Mouse (Mus musculus): Measurements from ENCODE around the gene Ube2q1. TPM values are rescaled to one million over a fixed set of nuclear protein-coding genes. Genes with fewer than 3 reads are reported as not detected.

Gene Ube2q1
- polyA plus RNA-seq, 1 experiment from 2014 or later = 14.4 TPM

- no peak overlapping the region for H3K4me2 ChIP-seq
- H3K27me3 ChIP-seq (ENCODE audit: control insufficient read depth, insufficient read depth, low read length) = no peaks in the 10 kb centered on the region
- 91% methylated on average over 3 of the region's 3 CpGs for WGBS (ENCODE audit: insufficient replicate concordance)
- no peak overlapping the region for H3K9ac ChIP-seq (ENCODE audit: low read depth, low read length)
- H3K27ac ChIP-seq (ENCODE audit: low read depth, low read length) = no peak overlapping the region
- H3K36me3 ChIP-seq (ENCODE audit: control insufficient read depth, insufficient read depth, low read length) = no peaks in the 10 kb centered on the region
- H3K4me1 ChIP-seq (ENCODE audit: control insufficient read depth, insufficient read depth, low read length) = peaks cover 5% of the 10 kb centered on the region; the same call in 1 of the 2 replicates
- H3K4me3 ChIP-seq (ENCODE audit: low read depth, low read length) = no peak overlapping the region
- no peaks in the 10 kb centered on the region for H3K9me3 ChIP-seq (replicated peaks; ENCODE audit: control insufficient read depth, low read length)
- no peak for ATAC-seq (replicated peaks; ENCODE audit: insufficient number of reproducible peaks, low FRiP score, low TSS enrichment)
Measured at GRCm38 (mm10) chr3:89807171-89807570, 33.8 kb downstream of the Ube2q1 start.

- 53% methylated on average over 5 of the region's 5 CpGs for WGBS (ENCODE audit: insufficient replicate concordance)
- no peak overlapping the region for H3K4me3 ChIP-seq (ENCODE audit: low read depth, low read length)
Measured at GRCm38 (mm10) chr3:89807881-89808280, 34.5 kb downstream of the Ube2q1 start.

GRCm38 (mm10) chr3:89808638-89809037, 35.2 kb downstream of the Ube2q1 start:
- ATAC-seq (replicated peaks; ENCODE audit: insufficient number of reproducible peaks, low FRiP score, low TSS enrichment) = peak; percentile 67; the same call in 1 of the 2 replicates

More at GRCm38 (mm10) chr3:89807881-89808280, 34.5 kb downstream of the Ube2q1 start:
- peak; percentile 69 for ATAC-seq (replicated peaks; ENCODE audit: insufficient number of reproducible peaks, low FRiP score, low TSS enrichment)
- peak overlapping the region; percentile 32; the same call in 1 of the 2 replicates for H3K27ac ChIP-seq (ENCODE audit: low read depth, low read length)
- no peaks in the 10 kb centered on the region for H3K36me3 ChIP-seq (ENCODE audit: control insufficient read depth, insufficient read depth, low read length)
- peaks cover 5% of the 10 kb centered on the region; the same call in 1 of the 2 replicates for H3K4me1 ChIP-seq (ENCODE audit: control insufficient read depth, insufficient read depth, low read length)
- no peaks in the 10 kb centered on the region for H3K9me3 ChIP-seq (replicated peaks; ENCODE audit: control insufficient read depth, low read length)
- no peaks in the 10 kb centered on the region for H3K27me3 ChIP-seq (ENCODE audit: control insufficient read depth, insufficient read depth, low read length)
- no peak overlapping the region for H3K9ac ChIP-seq (ENCODE audit: low read depth, low read length)
- H3K4me2 ChIP-seq = no peak overlapping the region; the same call in 1 of the 2 replicates

GRCm38 (mm10) chr3:89810841-89811240, 37.4 kb downstream of the Ube2q1 start:
- Histone ChIP-seq H3K4me1 (ENCODE audit: control insufficient read depth, insufficient read depth, low read length) (peaks cover 5% of the 10 kb centered on the region; the same call in 1 of the 2 replicates), H3K27me3 (ENCODE audit: control insufficient read depth, insufficient read depth, low read length) (no peaks in the 10 kb centered on the region), H3K9ac (ENCODE audit: low read depth, low read length) (no peak overlapping the region), H3K4me3 (ENCODE audit: low read depth, low read length) (no peak overlapping the region), H3K27ac (ENCODE audit: low read depth, low read length) (no peak overlapping the region), H3K9me3 (replicated peaks; ENCODE audit: control insufficient read depth, low read length) (no peaks in the 10 kb centered on the region), H3K4me2 (no peak overlapping the region), H3K36me3 (ENCODE audit: control insufficient read depth, insufficient read depth, low read length) (no peaks in the 10 kb centered on the region)
- ATAC-seq (replicated peaks; ENCODE audit: insufficient number of reproducible peaks, low FRiP score, low TSS enrichment) = no peak

More at GRCm38 (mm10) chr3:89808638-89809037, 35.2 kb downstream of the Ube2q1 start:
- Histone ChIP-seq H3K9ac (ENCODE audit: low read depth, low read length) (no peak overlapping the region), H3K4me3 (ENCODE audit: low read depth, low read length) (no peak overlapping the region), H3K4me1 (ENCODE audit: control insufficient read depth, insufficient read depth, low read length) (peaks cover 5% of the 10 kb centered on the region; the same call in 1 of the 2 replicates), H3K27ac (ENCODE audit: low read depth, low read length) (peak overlapping the region; percentile 32; the same call in 1 of the 2 replicates), H3K27me3 (ENCODE audit: control insufficient read depth, insufficient read depth, low read length) (no peaks in the 10 kb centered on the region), H3K4me2 (peak overlapping the region; percentile 9; the same call in 1 of the 2 replicates), H3K9me3 (replicated peaks; ENCODE audit: control insufficient read depth, low read length) (no peaks in the 10 kb centered on the region), H3K36me3 (ENCODE audit: control insufficient read depth, insufficient read depth, low read length) (no peaks in the 10 kb centered on the region)
- WGBS (ENCODE audit: insufficient replicate concordance) = 33% methylated on average over 9 of the region's 9 CpGs

- no peak for ATAC-seq (replicated peaks; ENCODE audit: insufficient number of reproducible peaks, low FRiP score, low TSS enrichment)
- Histone ChIP-seq H3K9me3 (replicated peaks; ENCODE audit: control insufficient read depth, low read length) (no peaks in the 10 kb centered on the region), H3K36me3 (ENCODE audit: control insufficient read depth, insufficient read depth, low read length) (no peaks in the 10 kb centered on the region), H3K9ac (ENCODE audit: low read depth, low read length) (no peak overlapping the region), H3K27ac (ENCODE audit: low read depth, low read length) (no peak overlapping the region), H3K4me3 (ENCODE audit: low read depth, low read length) (no peak overlapping the region), H3K4me2 (no peak overlapping the region), H3K4me1 (ENCODE audit: control insufficient read depth, insufficient read depth, low read length) (peaks cover 5% of the 10 kb centered on the region; the same call in 1 of the 2 replicates), H3K27me3 (ENCODE audit: control insufficient read depth, insufficient read depth, low read length) (no peaks in the 10 kb centered on the region)
- WGBS (ENCODE audit: insufficient replicate concordance) = 65% methylated on average over 3 of the region's 3 CpGs
Measured at GRCm38 (mm10) chr3:89812166-89812565, 38.8 kb downstream of the Ube2q1 start.

- Histone ChIP-seq H3K9ac (ENCODE audit: low read depth, low read length) (no peak overlapping the region), H3K9me3 (replicated peaks; ENCODE audit: control insufficient read depth, low read length) (no peaks in the 10 kb centered on the region), H3K27ac (ENCODE audit: low read depth, low read length) (no peak overlapping the region), H3K27me3 (ENCODE audit: control insufficient read depth, insufficient read depth, low read length) (no peaks in the 10 kb centered on the region), H3K4me2 (no peak overlapping the region), H3K4me3 (ENCODE audit: low read depth, low read length) (no peak overlapping the region), H3K36me3 (ENCODE audit: control insufficient read depth, insufficient read depth, low read length) (no peaks in the 10 kb centered on the region), H3K4me1 (ENCODE audit: control insufficient read depth, insufficient read depth, low read length) (no peaks in the 10 kb centered on the region)
- ATAC-seq (replicated peaks; ENCODE audit: insufficient number of reproducible peaks, low FRiP score, low TSS enrichment) = no peak
- WGBS (ENCODE audit: insufficient replicate concordance) = 60% methylated on average over 7 of the region's 7 CpGs
Measured at GRCm38 (mm10) chr3:89814051-89814450, 40.6 kb downstream of the Ube2q1 start.

- H3K4me1 ChIP-seq (ENCODE audit: control insufficient read depth, insufficient read depth, low read length) = no peaks in the 10 kb centered on the region
- H3K36me3 ChIP-seq (ENCODE audit: control insufficient read depth, insufficient read depth, low read length) = no peaks in the 10 kb centered on the region
- no peaks in the 10 kb centered on the region for H3K27me3 ChIP-seq (ENCODE audit: control insufficient read depth, insufficient read depth, low read length)
- no peak for ATAC-seq (replicated peaks; ENCODE audit: insufficient number of reproducible peaks, low FRiP score, low TSS enrichment)
- H3K4me3 ChIP-seq (ENCODE audit: low read depth, low read length) = no peak overlapping the region
- 59% methylated on average over 4 of the region's 4 CpGs for WGBS (ENCODE audit: insufficient replicate concordance)
- H3K9me3 ChIP-seq (replicated peaks; ENCODE audit: control insufficient read depth, low read length) = no peaks in the 10 kb centered on the region
- H3K4me2 ChIP-seq = no peak overlapping the region
- H3K9ac ChIP-seq (ENCODE audit: low read depth, low read length) = no peak overlapping the region
- H3K27ac ChIP-seq (ENCODE audit: low read depth, low read length) = no peak overlapping the region
Measured at GRCm38 (mm10) chr3:89817056-89817455, 43.6 kb downstream of the Ube2q1 start.

GRCm38 (mm10) chr3:89818605-89819004, 45.2 kb downstream of the Ube2q1 start:
- Histone ChIP-seq H3K27me3 (ENCODE audit: control insufficient read depth, insufficient read depth, low read length) (no peaks in the 10 kb centered on the region), H3K9ac (ENCODE audit: low read depth, low read length) (no peak overlapping the region), H3K9me3 (replicated peaks; ENCODE audit: control insufficient read depth, low read length) (no peaks in the 10 kb centered on the region), H3K27ac (ENCODE audit: low read depth, low read length) (no peak overlapping the region), H3K36me3 (ENCODE audit: control insufficient read depth, insufficient read depth, low read length) (no peaks in the 10 kb centered on the region), H3K4me2 (no peak overlapping the region), H3K4me3 (ENCODE audit: low read depth, low read length) (no peak overlapping the region), H3K4me1 (ENCODE audit: control insufficient read depth, insufficient read depth, low read length) (no peaks in the 10 kb centered on the region)
- ATAC-seq (replicated peaks; ENCODE audit: insufficient number of reproducible peaks, low FRiP score, low TSS enrichment) = no peak
- 73% methylated on average over 3 of the region's 3 CpGs for WGBS (ENCODE audit: insufficient replicate concordance)

- ATAC-seq (replicated peaks; ENCODE audit: insufficient number of reproducible peaks, low FRiP score, low TSS enrichment) = no peak
- no peak overlapping the region for H3K27ac ChIP-seq (ENCODE audit: low read depth, low read length)
- H3K9ac ChIP-seq (ENCODE audit: low read depth, low read length) = no peak overlapping the region
- H3K4me2 ChIP-seq = no peak overlapping the region
- H3K9me3 ChIP-seq (replicated peaks; ENCODE audit: control insufficient read depth, low read length) = no peaks in the 10 kb centered on the region
- WGBS (ENCODE audit: insufficient replicate concordance) = 33% methylated on average over 7 of the region's 7 CpGs
- H3K36me3 ChIP-seq (ENCODE audit: control insufficient read depth, insufficient read depth, low read length) = no peaks in the 10 kb centered on the region
- H3K27me3 ChIP-seq (ENCODE audit: control insufficient read depth, insufficient read depth, low read length) = no peaks in the 10 kb centered on the region
- H3K4me1 ChIP-seq (ENCODE audit: control insufficient read depth, insufficient read depth, low read length) = no peaks in the 10 kb centered on the region
- H3K4me3 ChIP-seq (ENCODE audit: low read depth, low read length) = no peak overlapping the region
Measured at GRCm38 (mm10) chr3:89819897-89820296, 46.5 kb downstream of the Ube2q1 start.
